Mouse (Mus musculus): Measurements from ENCODE around the gene Mkrn2os. TPM values are rescaled to one million over a fixed set of nuclear protein-coding genes. Genes with fewer than 3 reads are reported as not detected.
A peak's percentile ranks its signal among the peaks of the same experiment; 100 is the strongest.

Mkrn2os gene
- total RNA-seq, 2 experiments from 2014 or later = not detected

- no peak for ATAC-seq (replicated peaks; ENCODE audit: low FRiP score, poor library complexity, severe bottlenecking)
These were observed 8.2 kb downstream of the Mkrn2os start for GRCm38 (mm10) chr6:115584176-115584575.

- ATAC-seq (replicated peaks; ENCODE audit: low FRiP score, poor library complexity, severe bottlenecking) = no peak
These were observed 8.8 kb downstream of the Mkrn2os start for GRCm38 (mm10) chr6:115583430-115584125.

GRCm38 (mm10) chr6:115582328-115583115, 9.9 kb downstream of the Mkrn2os start:
- ATAC-seq (replicated peaks; ENCODE audit: low FRiP score, poor library complexity, severe bottlenecking) = no peak

- no peak for ATAC-seq (replicated peaks; ENCODE audit: low FRiP score, poor library complexity, severe bottlenecking)
These were observed 11.6 kb downstream of the Mkrn2os start for GRCm38 (mm10) chr6:115580810-115581209.

GRCm38 (mm10) chr6:115577941-115578340, 14.4 kb downstream of the Mkrn2os start:
- no peak for ATAC-seq (replicated peaks; ENCODE audit: low FRiP score, poor library complexity, severe bottlenecking)

- no peak for ATAC-seq (replicated peaks; ENCODE audit: low FRiP score, poor library complexity, severe bottlenecking)
These were observed 15.0 kb downstream of the Mkrn2os start for GRCm38 (mm10) chr6:115577407-115577806.

GRCm38 (mm10) chr6:115574171-115574570, 18.2 kb downstream of the Mkrn2os start:
- ATAC-seq (replicated peaks; ENCODE audit: low FRiP score, poor library complexity, severe bottlenecking) = no peak

- ATAC-seq (replicated peaks; ENCODE audit: low FRiP score, poor library complexity, severe bottlenecking) = no peak
These were observed 26.8 kb downstream of the Mkrn2os start for GRCm38 (mm10) chr6:115565479-115566045.

GRCm38 (mm10) chr6:115559651-115560632, 32.4 kb downstream of the Mkrn2os start:
- ATAC-seq (replicated peaks; ENCODE audit: low FRiP score, poor library complexity, severe bottlenecking) = no peak

- no peak for ATAC-seq (replicated peaks; ENCODE audit: low FRiP score, poor library complexity, severe bottlenecking)
These were observed 34.2 kb downstream of the Mkrn2os start for GRCm38 (mm10) chr6:115558176-115558575.

GRCm38 (mm10) chr6:115555485-115555884, 36.9 kb downstream of the Mkrn2os start:
- no peak for ATAC-seq (replicated peaks; ENCODE audit: low FRiP score, poor library complexity, severe bottlenecking)

- ATAC-seq (replicated peaks; ENCODE audit: low FRiP score, poor library complexity, severe bottlenecking) = 0 out of 2 replicates have a peak, but pooled peaks have one; percentile 39
These were observed 46.1 kb downstream of the Mkrn2os start for GRCm38 (mm10) chr6:115546276-115546675.

GRCm38 (mm10) chr6:115544442-115544970, 47.9 kb downstream of the Mkrn2os start, which contains the start of gene Tsen2:
Gene Tsen2, plus strand, starts transcription at chr6:115544664.
- ATAC-seq (replicated peaks; ENCODE audit: low FRiP score, poor library complexity, severe bottlenecking) = peak; percentile 83

- ATAC-seq (replicated peaks; ENCODE audit: low FRiP score, poor library complexity, severe bottlenecking) = no peak
These were observed 50.0 kb downstream of the Mkrn2os start for GRCm38 (mm10) chr6:115542341-115542740.

- no peak for ATAC-seq (replicated peaks; ENCODE audit: low FRiP score, poor library complexity, severe bottlenecking)
These were observed 50.6 kb downstream of the Mkrn2os start for GRCm38 (mm10) chr6:115541676-115542275.

GRCm38 (mm10) chr6:115538645-115539429, 53.5 kb downstream of the Mkrn2os start:
- peak; percentile 79 for ATAC-seq (replicated peaks; ENCODE audit: low FRiP score, poor library complexity, severe bottlenecking)

GRCm38 (mm10) chr6:115536169-115536568, 56.2 kb downstream of the Mkrn2os start:
- no peak for ATAC-seq (replicated peaks; ENCODE audit: low FRiP score, poor library complexity, severe bottlenecking)

GRCm38 (mm10) chr6:115534617-115535016, 57.8 kb downstream of the Mkrn2os start:
- no peak for ATAC-seq (replicated peaks; ENCODE audit: low FRiP score, poor library complexity, severe bottlenecking)

All from erythroid progenitor cell, adult 5-6 weeks (primary cell).